24 mouse cellular contexts compared by ENCODE assay signal in genomic region chr16:95967455-95967854, GRCm38 (mm10). TPM values are rescaled to one million over a fixed set of nuclear protein-coding genes. Genes with fewer than 3 reads are reported as not detected.
DNase-seq lines count a peak whose midpoint lies in the region; ATAC-seq lines count a peak whose summit lies in the region.
"Had no signal": no experiment of that assay in that cellular context is flagged by ENCODE, and none has a peak within 500 bp of the region (broad histone marks: within the 10 kb centered on the region; RNA-seq: fewer than 3 reads in every experiment).

No protein-coding gene starts in this region.

- peak; percentile 85; the same call in 1 of the 2 replicates for ATAC-seq in frontal cortex, adult (ENCODE audit: low TSS enrichment)
- no peak for ATAC-seq in megakaryocyte, adult 5-6 weeks (ENCODE audit: poor library complexity, severe bottlenecking)
- ATAC-seq: activated CD4-positive, CD25-positive, alpha-beta regulatory T cell, adult 4 months; forebrain, embryonic 13.5 days; forebrain, embryonic 15.5 days; forebrain, postnatal 0 days; Patski had no signal

- peaks cover 28% of the 10 kb centered on the region for H3K4me1 ChIP-seq in megakaryocyte, embryonic 14.5 days
- H3K4me1 ChIP-seq: forebrain, embryonic 13.5 days; forebrain, embryonic 15.5 days had no signal

- H3K9me3 ChIP-seq in megakaryocyte, embryonic 14.5 days: 0 out of 2 replicates have a peak, but pooled peaks cover 4% of the 10 kb centered on the region
- H3K9me3 ChIP-seq: embryonic facial prominence, embryonic 10.5 days; embryonic facial prominence, embryonic 12.5 days; forebrain, embryonic 13.5 days; forebrain, embryonic 15.5 days had no signal

- H3K4me3 ChIP-seq in megakaryocyte, embryonic 14.5 days (replicated peaks): peak overlapping the region; percentile 60
- H3K4me3 ChIP-seq: embryonic facial prominence, embryonic 10.5 days; embryonic facial prominence, embryonic 12.5 days; forebrain, embryonic 13.5 days; forebrain, embryonic 15.5 days had no signal

- no peak for DNase-seq in frontal cortex, postnatal 25 days (ENCODE audit: low spot score in 2 of 2)
- DNase-seq in right cerebral cortex, adult 2 months (ENCODE audit: low spot score in 2 of 2): peak; percentile 27 to 29
- no peak for DNase-seq in right cerebral cortex, postnatal 14 days
- DNase-seq in brain, adult 2 months (ENCODE audit: low read depth, low spot score): peak; percentile 58
- no peak for DNase-seq in left cerebral cortex, adult 18-20 months (ENCODE audit: low spot score in 2 of 2)
- DNase-seq: adrenal gland, adult 8-10 months; adrenal gland, postnatal 14 days; adrenal gland, postnatal 36 days; cerebellum, adult 11 months; cerebellum, adult 18-20 months; cerebellum, adult 8-10 months; cerebellum, adult 9-11 months; cerebellum, postnatal 14 days; cerebellum, postnatal 36 days; forebrain, postnatal 0 days had no signal

- H3K36me3 ChIP-seq in megakaryocyte, embryonic 14.5 days (replicated peaks; ENCODE audit: low read length): no peaks in the 10 kb centered on the region
- H3K36me3 ChIP-seq: embryonic facial prominence, embryonic 10.5 days; embryonic facial prominence, embryonic 12.5 days; forebrain, embryonic 15.5 days had no signal

- H3K27me3 ChIP-seq in megakaryocyte, embryonic 14.5 days (replicated peaks): peaks cover 19% of the 10 kb centered on the region
- H3K27me3 ChIP-seq: embryonic facial prominence, embryonic 12.5 days; forebrain, embryonic 13.5 days; forebrain, embryonic 15.5 days; Patski had no signal

RNA-seq across cellular contexts. Expression of gene Psmg1, which starts 23.3 kb away (rescaled TPM):
- polyA plus RNA-seq in megakaryocyte, embryonic 14.5 days (2012; ENCODE audit: insufficient read depth, low replicate concordance): 4.7 and 55.1 TPM in 2 replicates
- total RNA-seq in megakaryocyte, adult 5-6 weeks (2015): 20.2 and 21.6 TPM in 2 replicates
- total RNA-seq in megakaryocyte, adult 5-6 weeks (2017): 19.3 and 32.2 TPM in 2 replicates
- 10 to 100 TPM; 14.5 to 18.1 TPM for total RNA-seq in left cerebral cortex, adult 18-20 months (2021)

Comparison
In these comparisons a context has a peak if more than half of its experiments do, and no peak if none do; other contexts are left out.
1. DNase-seq: peak in right cerebral cortex, adult 2 months (2 of 2) and brain, adult 2 months (single experiment); none in frontal cortex, postnatal 25 days (0 of 2), right cerebral cortex, postnatal 14 days (single experiment) and left cerebral cortex, adult 18-20 months (0 of 2).